Mouse (Mus musculus) heart, embryonic 15.5 days (tissue): ENCODE measurements at regions not wholly inside any gene's neighbourhood (a gene's known extent, or its start where the extent isn't known, plus 50 kb on each side); places are given as distances from the start of the nearest gene placed in this dataset.

Experiments
- ATAC-seq: fragments of 200-750 bp; cut with Nextera tagmentation; replicated peaks from 2 replicates; pipeline ENCODE4 v1.8.0; 2017; ENCODE audit warnings: low read depth, moderate TSS enrichment; ENCODE audit not compliant: insufficient number of reproducible peaks, insufficient read depth, low FRiP score
- H3K27ac ChIP-seq: fragments of 300-500 bp; sonication (generic); 2 replicates; pipeline ENCODE4 v1.5.1; 2015; ENCODE audit warnings: mild to moderate bottlenecking, inconsistent platforms
- H3K27me3 ChIP-seq: fragments of 300-500 bp; sonication (generic); 2 replicates; pipeline ENCODE4 v1.6.1; 2015; ENCODE audit warnings: inconsistent platforms
- H3K36me3 ChIP-seq: fragments of 300-500 bp; sonication (generic); 2 replicates; pipeline ENCODE4 v1.6.1; 2015; ENCODE audit warnings: mild to moderate bottlenecking, inconsistent platforms
- H3K4me1 ChIP-seq: fragments of 300-500 bp; sonication (generic); replicated peaks from 2 replicates; pipeline ENCODE4 v1.6.1; 2015; ENCODE audit warnings: inconsistent platforms
- H3K4me2 ChIP-seq: fragments of 300-500 bp; sonication (generic); 2 replicates; pipeline ENCODE4 v1.6.1; 2015; ENCODE audit warnings: inconsistent platforms, mild to moderate bottlenecking, moderate library complexity
- H3K4me3 ChIP-seq: fragments of 300-500 bp; sonication (generic); 2 replicates; pipeline ENCODE4 v1.5.1; 2015; ENCODE audit warnings: mild to moderate bottlenecking, inconsistent platforms
- H3K9ac ChIP-seq: fragments of 300-500 bp; sonication (generic); 2 replicates; pipeline ENCODE4 v1.6.1; 2015; ENCODE audit warnings: mild to moderate bottlenecking, inconsistent platforms
- H3K9me3 ChIP-seq: fragments of 300-500 bp; sonication (generic); replicated peaks from 2 replicates; pipeline ENCODE4 v1.6.1; 2016; ENCODE audit warnings: inconsistent platforms
- WGBS: fragments of 180-500 bp; shearing (Covaris S2); methylation state at CpG from one replicate; pipeline ENCODE4 v1.1.7; 2015; ENCODE audit warnings: mixed read lengths; 5-methylcytosine and 5-hydroxymethylcytosine counted together

- WGBS, result 44% methylated on average over 7 of the region's 7 CpGs
- no peak overlapping the region for H3K4me3 ChIP-seq
- no peaks in the 10 kb centered on the region for H3K9me3 ChIP-seq
- H3K4me1 ChIP-seq, result no peaks in the 10 kb centered on the region
- no peak for ATAC-seq
- H3K27ac ChIP-seq, result no peak overlapping the region
- no peaks in the 10 kb centered on the region for H3K36me3 ChIP-seq
- H3K27me3 ChIP-seq, result no peaks in the 10 kb centered on the region
- H3K9ac ChIP-seq, result no peak overlapping the region
- no peak overlapping the region for H3K4me2 ChIP-seq
Measured at GRCm38 (mm10) chr3:56302346-56303185, 119.1 kb upstream of the Nbea start.

GRCm38 (mm10) chr3:56300769-56301168, 117.3 kb upstream of the Nbea start:
- Histone ChIP-seq H3K4me2 (no peak overlapping the region), H3K36me3 (no peaks in the 10 kb centered on the region), H3K4me3 (no peak overlapping the region), H3K27me3 (no peaks in the 10 kb centered on the region), H3K9ac (no peak overlapping the region), H3K27ac (no peak overlapping the region), H3K4me1 (no peaks in the 10 kb centered on the region), H3K9me3 (no peaks in the 10 kb centered on the region)
- 84% methylated on average over 1 of the region's 1 CpGs for WGBS
- no peak for ATAC-seq

GRCm38 (mm10) chr3:56295578-56295977, 112.1 kb upstream of the Nbea start:
- no peak for ATAC-seq
- H3K4me2 ChIP-seq, result no peak overlapping the region
- no peaks in the 10 kb centered on the region for H3K36me3 ChIP-seq
- H3K9me3 ChIP-seq, result no peaks in the 10 kb centered on the region
- no peak overlapping the region for H3K9ac ChIP-seq
- H3K27ac ChIP-seq, result no peak overlapping the region
- no peak overlapping the region for H3K4me3 ChIP-seq
- H3K27me3 ChIP-seq, result no peaks in the 10 kb centered on the region
- no peaks in the 10 kb centered on the region for H3K4me1 ChIP-seq
- 80% methylated on average over 7 of the region's 7 CpGs for WGBS

- no peaks in the 10 kb centered on the region for H3K9me3 ChIP-seq
- no peak for ATAC-seq
- H3K4me1 ChIP-seq, result no peaks in the 10 kb centered on the region
- no peak overlapping the region for H3K4me3 ChIP-seq
- no peaks in the 10 kb centered on the region for H3K27me3 ChIP-seq
- WGBS, result 92% methylated on average over 5 of the region's 5 CpGs
- H3K36me3 ChIP-seq, result no peaks in the 10 kb centered on the region
- H3K27ac ChIP-seq, result no peak overlapping the region
- no peak overlapping the region for H3K4me2 ChIP-seq
- H3K9ac ChIP-seq, result no peak overlapping the region
Measured at GRCm38 (mm10) chr3:56281507-56281906, 98.0 kb upstream of the Nbea start.

DNA sequence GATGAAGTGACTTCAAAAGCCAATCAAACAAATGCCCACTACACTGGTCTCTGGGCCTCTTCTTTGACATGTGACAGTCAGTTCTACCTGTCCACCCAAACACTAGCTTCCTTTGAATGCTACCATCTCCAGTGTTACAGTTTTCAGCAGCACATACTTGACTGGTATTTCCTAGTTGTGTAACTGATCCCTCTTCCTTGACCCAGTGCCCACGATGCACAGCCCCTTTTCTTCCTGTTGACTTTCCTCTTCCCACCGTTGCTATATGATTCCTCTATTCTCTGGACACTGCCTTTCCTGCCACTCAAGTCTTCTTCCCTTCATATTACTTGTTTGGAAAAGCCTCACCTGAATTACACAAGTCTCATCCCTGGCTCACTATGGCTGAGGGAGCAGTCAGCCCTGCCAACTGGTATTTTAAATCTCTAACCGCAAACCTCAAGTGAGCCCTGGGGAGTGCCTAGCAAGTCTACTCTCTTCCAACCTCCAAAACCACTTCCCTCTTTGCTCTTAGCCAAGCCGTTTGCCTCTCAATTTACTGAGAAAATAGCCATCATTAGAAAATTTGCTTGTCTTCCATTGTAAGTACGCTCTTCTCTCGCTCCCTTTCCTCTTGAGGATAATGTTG, 96.9 kb upstream of the Nbea start:
- WGBS, result 72% methylated on average over 6 of the region's 6 CpGs
- H3K4me2 ChIP-seq, result no peak overlapping the region
- no peaks in the 10 kb centered on the region for H3K36me3 ChIP-seq
- H3K4me3 ChIP-seq, result no peak overlapping the region
- H3K27ac ChIP-seq, result no peak overlapping the region
- ATAC-seq, result no peak
- no peak overlapping the region for H3K9ac ChIP-seq
- no peaks in the 10 kb centered on the region for H3K4me1 ChIP-seq
- no peaks in the 10 kb centered on the region for H3K27me3 ChIP-seq
- no peaks in the 10 kb centered on the region for H3K9me3 ChIP-seq

GRCm38 (mm10) chr3:56272587-56272986, 89.1 kb upstream of the Nbea start:
- no peak overlapping the region for H3K9ac ChIP-seq
- H3K27ac ChIP-seq, result no peak overlapping the region
- H3K4me3 ChIP-seq, result no peak overlapping the region
- peaks cover 2% of the 10 kb centered on the region; the same call in 1 of the 2 replicates for H3K4me1 ChIP-seq
- no peak for ATAC-seq
- H3K9me3 ChIP-seq, result no peaks in the 10 kb centered on the region
- no peaks in the 10 kb centered on the region for H3K27me3 ChIP-seq
- 91% methylated on average over 3 of the region's 3 CpGs for WGBS
- H3K4me2 ChIP-seq, result no peak overlapping the region
- H3K36me3 ChIP-seq, result no peaks in the 10 kb centered on the region

DNA sequence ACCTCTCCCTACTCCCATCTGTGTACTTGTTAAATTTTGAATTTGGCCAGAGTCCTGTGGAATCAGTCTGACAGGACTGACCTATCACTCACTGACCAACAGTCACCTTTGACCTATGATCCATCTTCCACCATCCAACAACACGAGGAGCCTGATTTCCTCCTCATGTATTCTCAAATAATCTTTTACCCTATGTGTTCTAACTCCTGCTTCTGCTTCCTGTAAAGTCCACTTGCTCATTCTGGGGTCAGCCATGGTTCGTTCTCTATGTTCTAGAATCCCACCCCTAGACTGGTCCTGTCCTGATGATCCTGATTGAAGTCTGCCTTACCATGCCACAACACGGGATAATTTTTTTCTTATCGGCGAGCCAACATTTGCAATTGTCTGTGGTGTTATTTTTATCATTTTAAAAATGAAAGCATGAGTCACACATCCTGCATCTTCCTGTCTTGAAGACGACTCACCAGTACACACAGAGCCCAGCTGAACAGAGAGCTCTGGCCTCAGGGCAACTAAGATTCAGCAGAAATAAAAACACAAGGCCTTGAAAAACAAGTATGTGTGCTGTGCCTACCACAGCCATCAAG, 86.8 kb upstream of the Nbea start:
- H3K27me3 ChIP-seq, result no peaks in the 10 kb centered on the region
- no peaks in the 10 kb centered on the region for H3K9me3 ChIP-seq
- no peaks in the 10 kb centered on the region for H3K36me3 ChIP-seq
- H3K4me1 ChIP-seq, result peaks cover 2% of the 10 kb centered on the region; the same call in 1 of the 2 replicates
- H3K9ac ChIP-seq, result no peak overlapping the region
- no peak overlapping the region for H3K4me3 ChIP-seq
- WGBS, result 46% methylated on average over 6 of the region's 6 CpGs
- no peak for ATAC-seq
- H3K4me2 ChIP-seq, result no peak overlapping the region
- H3K27ac ChIP-seq, result no peak overlapping the region

DNA sequence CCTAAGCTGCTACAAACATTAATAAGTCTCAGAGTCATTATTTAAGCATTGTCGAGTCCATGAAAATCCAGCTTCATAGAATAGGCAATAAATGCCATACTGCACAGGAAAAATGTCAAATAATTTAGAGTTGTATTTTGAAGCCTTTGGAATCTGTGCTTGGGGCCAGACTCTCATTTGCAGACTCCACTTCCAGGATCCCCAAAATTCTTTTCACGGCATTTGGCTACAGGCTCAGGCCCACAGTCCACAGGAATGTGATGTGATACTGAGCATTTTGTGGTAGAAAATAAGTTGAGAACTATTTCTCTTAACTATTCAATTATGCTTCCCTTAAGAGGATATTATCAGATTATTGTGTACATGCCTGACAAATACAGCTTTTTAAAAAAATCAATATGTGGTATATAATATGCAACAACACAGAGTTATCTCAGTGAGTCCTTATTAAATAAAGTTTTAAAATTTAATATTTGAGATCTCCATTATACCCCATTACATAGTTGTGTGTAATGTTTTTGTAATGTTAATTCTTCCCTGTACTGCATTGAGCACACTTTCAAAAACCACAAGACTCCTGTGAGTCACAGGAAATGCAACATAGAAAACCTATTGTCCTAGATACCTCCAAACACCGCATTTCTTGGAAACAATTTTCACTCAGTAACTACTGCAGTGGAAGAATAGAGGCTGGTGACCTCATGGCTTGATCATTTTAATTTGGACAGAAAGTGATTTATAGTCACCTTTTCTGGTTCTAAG, 78.5 kb upstream of the Nbea start:
- Histone ChIP-seq H3K9me3 (no peaks in the 10 kb centered on the region), H3K27ac (no peak overlapping the region), H3K4me3 (no peak overlapping the region), H3K36me3 (no peaks in the 10 kb centered on the region), H3K4me1 (no peaks in the 10 kb centered on the region), H3K4me2 (no peak overlapping the region), H3K9ac (no peak overlapping the region), H3K27me3 (no peaks in the 10 kb centered on the region)
- no peak for ATAC-seq
- 79% methylated on average over 3 of the region's 3 CpGs for WGBS

DNA sequence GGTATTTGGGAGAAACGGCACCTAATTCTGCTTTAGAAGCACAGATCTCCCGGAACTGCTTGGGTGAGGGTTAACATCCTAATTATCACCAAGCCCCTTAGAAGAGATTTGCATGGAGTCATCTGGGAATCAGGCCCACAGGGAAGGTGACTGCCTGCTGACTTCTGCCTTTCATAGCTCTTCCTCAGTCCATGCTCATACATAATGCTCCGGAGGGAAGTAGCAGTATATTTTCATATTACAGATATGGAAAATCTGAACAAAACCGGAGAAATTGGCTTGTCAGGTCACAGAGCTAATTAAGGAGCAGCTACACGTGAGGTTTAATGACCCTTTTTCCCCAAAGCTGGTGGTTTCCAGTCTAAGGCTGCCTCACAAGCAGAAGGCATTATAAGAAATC, 72.8 kb upstream of the Nbea start:
- Histone ChIP-seq H3K4me1 (no peaks in the 10 kb centered on the region), H3K27me3 (no peaks in the 10 kb centered on the region), H3K27ac (no peak overlapping the region), H3K4me3 (no peak overlapping the region), H3K36me3 (no peaks in the 10 kb centered on the region), H3K9me3 (no peaks in the 10 kb centered on the region), H3K4me2 (no peak overlapping the region), H3K9ac (no peak overlapping the region)
- no peak for ATAC-seq
- WGBS, result 54% methylated on average over 5 of the region's 5 CpGs

GRCm38 (mm10) chr3:56244370-56244769, 60.9 kb upstream of the Nbea start:
- Histone ChIP-seq H3K4me1 (no peaks in the 10 kb centered on the region), H3K36me3 (no peaks in the 10 kb centered on the region), H3K9ac (no peak overlapping the region), H3K9me3 (no peaks in the 10 kb centered on the region), H3K27me3 (no peaks in the 10 kb centered on the region), H3K27ac (no peak overlapping the region), H3K4me2 (no peak overlapping the region), H3K4me3 (no peak overlapping the region)
- no peak for ATAC-seq
- WGBS, result 56% methylated on average over 1 of the region's 1 CpGs

GRCm38 (mm10) chr3:56238228-56238627, 54.7 kb upstream of the Nbea start:
- Histone ChIP-seq H3K9me3 (no peaks in the 10 kb centered on the region), H3K27me3 (no peaks in the 10 kb centered on the region), H3K9ac (no peak overlapping the region), H3K27ac (no peak overlapping the region), H3K4me2 (no peak overlapping the region), H3K4me3 (no peak overlapping the region), H3K4me1 (peaks cover 7% of the 10 kb centered on the region), H3K36me3 (no peaks in the 10 kb centered on the region)
- WGBS, result 65% methylated on average over 2 of the region's 2 CpGs
- no peak for ATAC-seq
